Mouse (Mus musculus) liver, adult 2 months (tissue): ENCODE data around the gene Sprr1a. TPM values are rescaled to one million over a fixed set of nuclear protein-coding genes. Genes with fewer than 3 reads are reported as not detected.

Experiments
- DNase-seq: peaks from one replicate; pipeline ENCODE4 v3.0.0-alpha.2; 2011; ENCODE audit warnings: low read depth, low spot score; ENCODE audit errors: extremely low read depth
- H3K27ac ChIP-seq: fragments of 200-500 bp; replicated peaks from 2 replicates; pipeline ENCODE4 v1.5.1; 2012; ENCODE audit warnings: low read depth, mild to moderate bottlenecking, control low read depth, inconsistent platforms, low read length; ENCODE audit not compliant: insufficient read depth
- H3K27me3 ChIP-seq: fragments of 200-500 bp; 2 replicates; pipeline ENCODE4 v1.6.1; 2012; ENCODE audit warnings: mild to moderate bottlenecking, moderate library complexity, low read length, inconsistent platforms; ENCODE audit not compliant: control insufficient read depth, insufficient read depth
- H3K36me3 ChIP-seq: fragments of 200-500 bp; 2 replicates; pipeline ENCODE4 v1.6.1; 2012; ENCODE audit warnings: low read length, inconsistent platforms; ENCODE audit not compliant: control insufficient read depth, insufficient read depth
- H3K4me1 ChIP-seq: fragments of 200-500 bp; 2 replicates; pipeline ENCODE4 v1.6.1; 2011; ENCODE audit warnings: low read length; ENCODE audit not compliant: control insufficient read depth, insufficient read depth
- H3K4me3 ChIP-seq: fragments of 200-500 bp; 2 replicates; pipeline ENCODE4 v1.5.1; 2011; ENCODE audit warnings: low read depth, mild to moderate bottlenecking, control low read depth, low read length, moderate library complexity; ENCODE audit not compliant: insufficient read depth
- H3K79me2 ChIP-seq: fragments of 200-500 bp; 2 replicates; pipeline ENCODE4 v1.6.1; 2012; ENCODE audit warnings: inconsistent platforms, mild to moderate bottlenecking, low read length, moderate library complexity; ENCODE audit not compliant: control insufficient read depth, insufficient read depth
- H3K9ac ChIP-seq: fragments of 200-500 bp; 2 replicates; pipeline ENCODE4 v1.6.1; 2012; ENCODE audit warnings: low read depth, mild to moderate bottlenecking, control low read depth, inconsistent platforms, low read length
- CTCF ChIP-seq: fragments of 200-500 bp; IDR thresholded peaks from 2 replicates; pipeline ENCODE4 v1.5.1; 2011; ENCODE audit warnings: low read depth, low read length, control low read depth
- POLR2A ChIP-seq: fragments of 200-500 bp; IDR thresholded peaks from 2 replicates; pipeline ENCODE4 v1.6.1; 2011; ENCODE audit warnings: low read length, control low read depth; ENCODE audit not compliant: insufficient read depth; ENCODE audit errors: extremely low read depth
- WGBS: fragments of 180-500 bp; shearing (Covaris S2); methylation state at CpG from one replicate; pipeline ENCODE4 v1.1.7; 2018; 5-methylcytosine and 5-hydroxymethylcytosine counted together
- polyA plus RNA-seq: library from polyadenylated mRNA; depleted of rRNA; stranded (reverse); fragments of >200 nt; gene quantifications from 2 replicates; pipeline ENCODE4 v1.2.3, GENCODE M21; 2012; rRNA removed
- total RNA-seq: library from RNA; depleted of rRNA; stranded (reverse); fragments of >200 nt; gene quantifications from 2 replicates; pipeline ENCODE4 v1.2.3, GENCODE M21; 2014; rRNA removed

Sprr1a gene
- total RNA-seq, result not detected in 2 replicates
- polyA plus RNA-seq, result not detected in 2 replicates

GRCm38 (mm10) chr3:92485863-92486262 lies at the start of gene Sprr1a:
TSS of gene Sprr1a (minus strand) at chr3:92485895.
- no peak within 1 kb of the TSS for H3K9ac ChIP-seq
- TF ChIP-seq POLR2A, result no peak
- no peak for TF ChIP-seq CTCF
- H3K36me3 ChIP-seq, result no peaks in the 10 kb centered on the region
- no peak within 1 kb of the TSS for H3K27ac ChIP-seq
- no peaks in the 10 kb centered on the region for H3K27me3 ChIP-seq
- no peak within 1 kb of the TSS for H3K4me3 ChIP-seq
- no peaks in the 10 kb centered on the region for H3K79me2 ChIP-seq
- H3K4me1 ChIP-seq, result no peaks in the 10 kb centered on the region
- no peak for DNase-seq

GRCm38 (mm10) chr3:92534411-92534810 lies 48.7 kb upstream of the Sprr1a start, which contains the start of gene 2310046K23Rik:
TSS of gene 2310046K23Rik (minus strand) at chr3:92534511.
- 81% methylated on average over 3 of the region's 3 CpGs for WGBS
- Histone ChIP-seq H3K9ac (no peak within 1 kb of the TSS), H3K36me3 (no peaks in the 10 kb centered on the region), H3K27me3 (no peaks in the 10 kb centered on the region), H3K4me1 (no peaks in the 10 kb centered on the region), H3K4me3 (no peak within 1 kb of the TSS), H3K27ac (no peak within 1 kb of the TSS), H3K79me2 (no peaks in the 10 kb centered on the region)
- TF ChIP-seq CTCF (no peak), POLR2A (no peak)
- DNase-seq, result no peak

- no peak overlapping the region for H3K27ac ChIP-seq
- no peaks in the 10 kb centered on the region for H3K36me3 ChIP-seq
- H3K79me2 ChIP-seq, result no peaks in the 10 kb centered on the region
- H3K9ac ChIP-seq, result no peak overlapping the region
- peak; percentile 11 for DNase-seq
- no peaks in the 10 kb centered on the region for H3K4me1 ChIP-seq
- no peak for TF ChIP-seq POLR2A
- no peak for TF ChIP-seq CTCF
- no peaks in the 10 kb centered on the region for H3K27me3 ChIP-seq
- no peak overlapping the region for H3K4me3 ChIP-seq
Measured at GRCm38 (mm10) chr3:92512325-92512724, 26.6 kb upstream of the Sprr1a start.

GRCm38 (mm10) chr3:92510786-92511185 lies 25.1 kb upstream of the Sprr1a start:
- TF ChIP-seq CTCF (peak; percentile 24; the same call in 1 of the 2 replicates), POLR2A (no peak)
- no peak overlapping the region for H3K9ac ChIP-seq
- peak; percentile 10 for DNase-seq
- no peaks in the 10 kb centered on the region for H3K27me3 ChIP-seq
- H3K36me3 ChIP-seq, result no peaks in the 10 kb centered on the region
- H3K4me1 ChIP-seq, result no peaks in the 10 kb centered on the region
- H3K4me3 ChIP-seq, result no peak overlapping the region
- H3K27ac ChIP-seq, result no peak overlapping the region
- H3K79me2 ChIP-seq, result no peaks in the 10 kb centered on the region

- DNase-seq, result no peak
- Histone ChIP-seq H3K9ac (no peak overlapping the region), H3K4me1 (no peaks in the 10 kb centered on the region), H3K27ac (no peak overlapping the region), H3K36me3 (no peaks in the 10 kb centered on the region), H3K4me3 (no peak overlapping the region), H3K79me2 (no peaks in the 10 kb centered on the region), H3K27me3 (no peaks in the 10 kb centered on the region)
- TF ChIP-seq CTCF, result no peak
- WGBS, result 79% methylated on average over 1 of the region's 1 CpGs
Measured at GRCm38 (mm10) chr3:92508185-92508584, 22.5 kb upstream of the Sprr1a start.

GRCm38 (mm10) chr3:92503528-92503927 lies 17.8 kb upstream of the Sprr1a start:
- no peaks in the 10 kb centered on the region for H3K4me1 ChIP-seq
- no peak overlapping the region for H3K4me3 ChIP-seq
- H3K9ac ChIP-seq, result no peak overlapping the region
- no peak for DNase-seq
- no peaks in the 10 kb centered on the region for H3K79me2 ChIP-seq
- H3K36me3 ChIP-seq, result no peaks in the 10 kb centered on the region
- H3K27me3 ChIP-seq, result no peaks in the 10 kb centered on the region
- TF ChIP-seq POLR2A, result no peak
- TF ChIP-seq CTCF, result no peak
- no peak overlapping the region for H3K27ac ChIP-seq
